Mouse (Mus musculus): ENCODE measurements around the gene Gm17334.

GRCm38 (mm10) chr11:53742353-53742752 is 30.6 kb downstream of the Gm17334 start:
- peak; percentile 46; the same call in 1 of the 2 replicates for TF ChIP-seq CTCF (IDR thresholded peaks at IDR 0.05; ENCODE audit: borderline replicate concordance, insufficient read depth, low read depth, low read length)
- no peak for TF ChIP-seq POLR2A (IDR thresholded peaks at IDR 0.05; ENCODE audit: borderline replicate concordance, insufficient read depth, low read length)
